Mouse (Mus musculus) testis, adult 2 months (tissue): ENCODE data around the gene Olfr70. TPM values are rescaled to one million over a fixed set of nuclear protein-coding genes. Genes with fewer than 3 reads are reported as not detected.

Experiments
- H3K27ac ChIP-seq: fragments of 200-500 bp; 2 replicates; pipeline ENCODE4 v1.5.1; 2012; ENCODE audit warnings: low read depth, low read length; ENCODE audit not compliant: control insufficient read depth, insufficient read depth
- H3K27me3 ChIP-seq: fragments of 200-500 bp; 2 replicates; pipeline ENCODE4 v1.6.1; 2012; ENCODE audit warnings: mild to moderate bottlenecking, low read length, moderate library complexity; ENCODE audit not compliant: control insufficient read depth, insufficient read depth
- H3K36me3 ChIP-seq: fragments of 200-500 bp; 2 replicates; pipeline ENCODE4 v1.6.1; 2012; ENCODE audit warnings: mild to moderate bottlenecking, low read length; ENCODE audit not compliant: control insufficient read depth, insufficient read depth
- H3K4me1 ChIP-seq: fragments of 200-500 bp; 2 replicates; pipeline ENCODE4 v1.6.1; 2012; ENCODE audit warnings: low read length; ENCODE audit not compliant: control insufficient read depth, insufficient read depth
- H3K4me3 ChIP-seq: fragments of 200-500 bp; 2 replicates; pipeline ENCODE4 v1.5.1; 2012; ENCODE audit warnings: low read depth, mild to moderate bottlenecking, low read length, moderate library complexity, mixed read lengths; ENCODE audit not compliant: control insufficient read depth
- CTCF ChIP-seq: fragments of 200-500 bp; IDR thresholded peaks from 2 replicates; pipeline ENCODE4 v1.5.1; 2012; ENCODE audit warnings: low read depth, mild to moderate bottlenecking, inconsistent platforms, low read length, moderate library complexity; ENCODE audit not compliant: control insufficient read depth, insufficient read depth, insufficient replicate concordance
- POLR2A ChIP-seq: fragments of 200-500 bp; IDR thresholded peaks from 2 replicates; pipeline ENCODE4 v1.6.1; 2012; ENCODE audit warnings: low read depth, mild to moderate bottlenecking, inconsistent platforms, low read length, moderate library complexity; ENCODE audit not compliant: control insufficient read depth
- polyA plus RNA-seq: library from polyadenylated mRNA; depleted of rRNA; stranded (reverse); fragments of >200 nt; gene quantifications from 2 replicates; pipeline ENCODE4 v1.2.3, GENCODE M21; 2012

Olfr70 gene
- polyA plus RNA-seq, 1 experiment = not detected

DNA sequence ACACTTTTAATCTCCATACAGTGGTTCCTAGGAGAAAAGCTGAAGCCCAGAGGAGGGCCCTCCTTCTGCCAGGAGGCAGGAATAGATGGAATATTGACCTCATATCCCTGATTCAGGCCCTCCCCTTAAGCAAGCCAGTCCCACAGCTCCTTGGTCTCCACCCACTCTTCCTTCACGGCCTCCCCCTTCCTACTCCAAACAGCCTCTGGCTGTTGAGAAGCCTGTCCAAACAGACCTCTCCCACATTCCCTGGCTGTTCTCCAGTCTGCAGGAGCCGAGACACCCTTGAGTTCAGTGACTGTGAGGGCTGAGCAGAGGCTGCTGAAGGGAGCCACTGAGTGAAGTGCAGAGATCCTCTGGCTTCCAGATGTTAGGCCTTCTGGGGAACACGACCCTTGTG lies 26.4 kb upstream of the Olfr70 start, which contains the start of gene Hrct1:
Gene Hrct1 (plus strand): TSS at position 194 of the 400 bp plus-strand sequence.
- no peak for TF ChIP-seq POLR2A
- peak within 1 kb of the TSS; percentile 84 for H3K27ac ChIP-seq
- H3K4me3 ChIP-seq = no peak within 1 kb of the TSS
- no peaks in the 10 kb centered on the region for H3K27me3 ChIP-seq
- no peaks in the 10 kb centered on the region for H3K36me3 ChIP-seq
- peaks cover 23% of the 10 kb centered on the region for H3K4me1 ChIP-seq

DNA sequence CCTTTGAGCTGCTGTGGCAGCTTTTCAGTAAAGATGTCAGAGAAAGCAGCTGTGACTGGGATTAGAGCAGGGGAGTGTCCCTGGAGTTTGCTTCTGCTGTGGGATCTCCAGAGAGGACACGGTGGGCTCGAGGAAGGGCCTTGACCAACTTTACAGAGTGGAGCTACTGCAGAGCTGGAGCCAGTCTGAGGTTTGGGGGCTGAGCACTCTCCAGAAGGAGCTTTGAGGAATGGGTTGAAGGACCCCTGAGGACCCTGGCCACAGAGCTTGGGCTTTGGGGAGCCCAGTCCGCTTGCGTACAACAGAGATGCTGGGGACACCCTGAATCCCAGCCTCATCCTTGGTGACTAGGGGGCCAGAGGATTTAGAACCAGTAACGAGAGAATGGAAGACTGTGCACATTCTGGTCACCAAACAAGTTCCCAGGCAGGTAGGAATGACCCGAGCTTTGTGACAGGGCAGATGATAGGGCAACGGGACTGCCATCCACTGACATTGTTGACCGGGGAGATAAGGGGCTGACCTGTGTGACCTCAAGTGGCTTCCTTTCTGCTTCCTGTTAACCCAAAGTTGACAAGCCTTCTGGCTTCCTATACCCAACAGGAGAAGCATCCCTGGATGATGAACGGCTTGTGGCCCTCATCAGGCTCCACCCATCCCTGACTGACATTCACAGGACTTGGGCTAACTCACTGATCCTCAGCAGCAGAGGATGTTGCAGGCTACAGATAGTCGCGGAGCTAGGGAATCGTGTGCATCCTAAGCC lies 25.8 kb upstream of the Olfr70 start:
- H3K27ac ChIP-seq = no peak overlapping the region
- TF ChIP-seq CTCF (no peak), POLR2A (no peak)
- peaks cover 23% of the 10 kb centered on the region for H3K4me1 ChIP-seq
- H3K36me3 ChIP-seq = no peaks in the 10 kb centered on the region
- H3K4me3 ChIP-seq = no peak overlapping the region
- H3K27me3 ChIP-seq = no peaks in the 10 kb centered on the region

DNA sequence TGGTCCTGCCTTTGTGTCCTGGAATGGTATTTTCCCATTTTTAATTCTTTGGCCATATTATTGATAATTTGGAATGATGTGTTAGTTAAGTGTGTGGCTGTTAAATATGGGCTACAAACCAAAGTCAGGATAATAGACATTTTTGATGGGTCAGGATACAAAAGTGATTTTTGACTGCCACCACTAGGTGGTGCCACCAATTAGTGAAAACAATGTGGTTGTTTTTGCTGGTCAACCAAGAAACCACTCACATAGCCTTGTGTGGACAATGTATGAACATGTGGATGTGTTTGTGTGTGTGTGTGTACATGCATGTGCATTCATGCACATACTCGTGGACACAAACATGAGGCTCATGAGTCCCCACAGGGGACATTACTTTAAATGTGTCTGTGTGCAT lies 24.2 kb upstream of the Olfr70 start:
- H3K27ac ChIP-seq = no peak overlapping the region
- H3K4me1 ChIP-seq = peaks cover 8% of the 10 kb centered on the region
- H3K4me3 ChIP-seq = no peak overlapping the region
- no peaks in the 10 kb centered on the region for H3K27me3 ChIP-seq
- no peak for TF ChIP-seq POLR2A
- TF ChIP-seq CTCF = no peak; the same call in 1 of the 2 replicates
- H3K36me3 ChIP-seq = no peaks in the 10 kb centered on the region

DNA sequence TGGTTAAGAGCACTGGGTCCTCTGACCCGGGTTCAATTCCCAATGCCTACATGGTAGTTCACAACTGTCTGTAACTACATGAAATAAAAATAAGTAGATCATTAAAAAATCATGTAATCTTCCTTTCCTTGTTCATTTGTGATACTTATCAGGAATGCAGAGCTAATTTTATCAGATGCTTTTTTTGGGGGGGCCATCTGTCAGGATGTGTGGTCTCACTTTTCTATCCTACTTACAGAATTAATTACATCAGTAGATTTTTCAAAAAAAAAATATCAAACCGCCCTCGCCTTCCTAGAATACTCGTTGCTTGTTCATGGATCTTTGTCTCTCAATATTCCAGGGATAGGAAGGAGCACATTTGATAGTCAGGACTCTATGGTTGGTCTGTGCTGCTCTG lies 21.6 kb upstream of the Olfr70 start:
- no peaks in the 10 kb centered on the region for H3K36me3 ChIP-seq
- no peak overlapping the region for H3K4me3 ChIP-seq
- H3K27ac ChIP-seq = no peak overlapping the region
- no peaks in the 10 kb centered on the region; the same call in none of the 2 replicates for H3K4me1 ChIP-seq
- TF ChIP-seq POLR2A (no peak), CTCF (no peak)
- H3K27me3 ChIP-seq = no peaks in the 10 kb centered on the region

DNA sequence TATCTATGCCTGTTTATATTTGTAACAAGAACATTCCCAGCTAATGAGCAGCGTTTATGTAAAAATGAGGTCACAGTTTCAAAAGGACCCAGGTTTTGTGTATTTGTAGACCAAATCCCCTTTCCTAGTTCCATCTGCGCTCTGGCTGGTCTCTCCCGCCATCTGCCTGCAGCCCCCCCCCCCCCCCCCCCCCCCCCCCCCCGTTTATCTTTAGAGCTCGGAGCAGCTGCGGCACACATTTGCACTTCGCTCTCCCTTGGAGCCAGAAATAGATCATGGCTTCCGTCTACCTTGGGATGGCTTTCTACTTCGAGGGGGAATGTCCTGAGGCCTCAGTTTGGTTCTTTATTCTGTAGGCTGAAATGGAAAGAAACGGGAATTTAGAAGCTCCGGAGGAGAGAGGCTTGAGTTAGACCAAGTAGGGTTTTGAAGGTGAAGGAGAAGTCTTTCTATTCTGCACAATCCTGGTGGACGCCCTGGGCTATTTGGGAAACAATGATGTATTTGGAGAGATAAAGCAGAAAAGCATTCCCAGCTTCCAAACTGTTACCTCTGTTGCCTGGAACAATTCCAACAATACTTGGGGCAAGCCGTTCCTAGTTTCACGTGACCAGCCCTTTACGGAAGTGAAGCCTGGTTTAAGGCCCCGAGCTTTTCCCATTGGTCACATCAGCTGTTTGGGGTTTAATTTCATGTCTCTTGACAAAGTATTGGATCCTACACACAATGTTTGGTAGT lies 20.1 kb upstream of the Olfr70 start:
- no peaks in the 10 kb centered on the region for H3K27me3 ChIP-seq
- H3K36me3 ChIP-seq = no peaks in the 10 kb centered on the region
- no peak overlapping the region for H3K27ac ChIP-seq
- TF ChIP-seq POLR2A = no peak
- TF ChIP-seq CTCF = no peak
- no peak overlapping the region for H3K4me3 ChIP-seq
- no peaks in the 10 kb centered on the region; the same call in 1 of the 2 replicates for H3K4me1 ChIP-seq

DNA sequence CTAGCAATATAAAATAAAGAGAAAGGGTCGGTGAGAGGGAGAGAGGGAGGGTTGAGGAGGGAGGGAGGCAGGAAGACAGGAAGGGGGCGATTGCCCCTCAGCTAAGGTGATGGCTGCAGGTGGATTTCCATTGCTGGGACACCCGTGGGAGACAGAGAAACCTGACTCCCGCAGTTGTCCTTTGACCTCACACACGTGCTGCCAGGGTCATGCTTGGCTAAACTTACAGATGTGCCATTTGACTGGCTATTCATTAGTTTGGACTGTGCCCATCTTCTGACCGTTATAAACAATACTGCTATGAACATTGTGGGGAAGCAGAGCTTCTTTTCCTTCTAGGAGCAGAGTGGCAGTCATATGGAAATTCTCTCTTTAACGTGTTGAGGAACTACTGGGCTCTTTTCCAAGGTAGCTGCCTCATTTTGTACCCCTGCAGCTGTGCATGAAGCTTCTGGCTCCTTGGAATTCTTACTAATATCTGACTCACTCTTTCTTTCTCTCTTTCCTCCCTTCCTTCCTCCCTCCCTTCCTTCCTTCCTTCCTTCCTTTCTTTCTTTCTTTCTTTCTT lies 13.1 kb upstream of the Olfr70 start:
- TF ChIP-seq CTCF = no peak
- TF ChIP-seq POLR2A = no peak
- Histone ChIP-seq H3K27ac (no peak overlapping the region), H3K4me1 (no peaks in the 10 kb centered on the region), H3K36me3 (no peaks in the 10 kb centered on the region), H3K27me3 (no peaks in the 10 kb centered on the region), H3K4me3 (no peak overlapping the region)

DNA sequence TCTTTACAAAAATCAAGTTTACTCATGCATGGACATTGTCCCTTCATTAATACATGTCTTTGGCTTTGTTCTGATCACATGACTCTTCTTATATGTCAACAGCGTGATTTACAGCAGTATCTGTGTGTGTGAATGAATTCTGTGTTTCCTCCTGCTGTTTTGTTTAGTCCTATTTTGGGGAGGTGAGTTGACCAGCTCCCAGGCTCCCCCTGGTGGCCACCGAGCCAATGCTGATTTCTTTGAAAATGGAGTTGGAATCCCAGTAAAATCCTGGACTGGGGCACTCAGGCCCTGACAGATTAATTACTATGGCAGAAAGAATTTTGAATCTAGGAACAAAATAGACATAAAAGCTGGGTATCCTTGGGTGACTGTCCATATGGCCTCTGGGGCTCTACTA lies 11.2 kb upstream of the Olfr70 start:
- H3K36me3 ChIP-seq = no peaks in the 10 kb centered on the region
- no peak overlapping the region for H3K4me3 ChIP-seq
- H3K4me1 ChIP-seq = no peaks in the 10 kb centered on the region
- H3K27me3 ChIP-seq = no peaks in the 10 kb centered on the region
- no peak overlapping the region for H3K27ac ChIP-seq
- TF ChIP-seq CTCF = peak; percentile 74; the same call in 1 of the 2 replicates
- no peak for TF ChIP-seq POLR2A
